Mouse (Mus musculus) embryonic fibroblast, embryonic 13.5 days (primary cell): ENCODE data around the gene Gcm1.

Experiments
- CTCF ChIP-seq: IDR thresholded peaks from 2 replicates; pipeline ENCODE4 v1.5.1; 2011; ENCODE audit warnings: mild to moderate bottlenecking, control low read depth, low read length, moderate library complexity, borderline replicate concordance; ENCODE audit not compliant: insufficient read depth
- POLR2A ChIP-seq: IDR thresholded peaks from 2 replicates; pipeline ENCODE4 v1.6.1; 2011; ENCODE audit warnings: low read depth, mild to moderate bottlenecking, control low read depth, low read length, moderate library complexity

DNA sequence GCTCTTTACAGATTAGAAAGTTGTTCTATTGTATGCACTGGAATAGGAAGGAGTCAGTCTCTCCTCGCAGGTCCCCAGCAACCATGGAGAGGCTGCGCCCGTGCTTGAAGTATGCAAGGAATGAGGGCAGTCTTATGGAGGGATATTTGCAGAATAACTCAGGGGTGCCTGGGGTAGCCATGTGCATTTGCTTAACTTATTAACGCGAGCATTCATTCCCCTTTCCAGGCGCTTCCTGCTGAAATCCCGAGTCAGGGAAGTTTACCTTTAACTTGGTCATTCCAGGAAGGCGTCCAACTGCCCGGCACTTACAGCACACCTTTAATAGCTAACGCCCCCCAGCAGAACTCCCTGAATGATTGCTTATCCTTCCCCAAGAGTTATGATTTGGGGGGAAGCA lies 12.4 kb downstream of the Gcm1 start:
- TF ChIP-seq CTCF (no peak), POLR2A (no peak)
